Mouse (Mus musculus): ENCODE measurements around the gene Uck2. TPM values are rescaled to one million over a fixed set of nuclear protein-coding genes. Genes with fewer than 3 reads are reported as not detected.

Uck2 gene
- total RNA-seq, 2 experiments from 2014 or later, result 14.9 to 17.8 TPM

DNA sequence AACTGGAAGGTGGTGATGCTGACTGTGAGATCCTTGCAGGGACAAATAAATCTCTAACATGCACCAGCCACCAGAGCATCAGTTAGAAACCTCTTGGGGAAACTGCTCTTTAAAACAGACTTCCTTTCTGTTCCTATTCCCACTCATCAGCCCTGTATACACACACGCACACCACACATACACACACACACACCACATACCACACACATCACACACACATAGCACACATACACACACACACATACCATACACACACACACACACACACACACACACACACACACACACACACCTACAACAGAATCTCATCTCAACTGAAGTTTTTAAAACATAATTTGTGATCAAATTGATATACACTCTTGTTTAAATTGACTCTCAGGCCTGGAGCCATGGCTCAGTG lies 72.4 kb downstream of the Uck2 start:
- no peak for DNase-seq (ENCODE audit: low spot score)

DNA sequence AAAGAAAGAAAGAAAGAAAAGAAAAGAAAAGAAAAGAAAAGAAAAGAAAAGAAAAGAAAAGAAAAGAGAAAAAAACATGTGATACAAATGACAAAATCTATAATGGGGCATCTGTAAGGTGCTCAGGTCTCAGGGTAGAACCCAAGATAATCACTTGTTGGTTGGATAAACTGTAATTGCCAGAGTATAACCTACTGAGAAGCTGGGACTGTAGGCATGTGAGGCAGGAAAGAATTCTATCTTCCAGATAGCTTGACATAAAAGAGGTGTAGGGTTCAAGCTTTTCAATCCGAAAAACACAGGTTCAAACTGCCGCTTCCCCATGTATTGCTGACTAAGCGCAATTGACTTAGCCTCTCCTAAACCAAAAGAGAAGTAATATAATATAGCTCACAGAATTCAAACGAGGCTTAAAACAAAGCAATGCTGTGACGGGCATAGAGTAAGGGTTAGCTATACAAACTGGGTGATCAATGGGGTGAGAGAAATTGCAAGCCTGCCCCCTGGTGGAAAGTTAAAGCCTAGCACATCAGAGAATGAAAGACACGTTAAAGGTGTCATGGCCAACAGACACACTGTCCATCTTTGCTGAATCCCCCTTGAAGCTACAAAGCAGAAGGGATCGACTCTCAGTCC lies 73.0 kb downstream of the Uck2 start:
- DNase-seq (ENCODE audit: low spot score), result peak; percentile 53

DNA sequence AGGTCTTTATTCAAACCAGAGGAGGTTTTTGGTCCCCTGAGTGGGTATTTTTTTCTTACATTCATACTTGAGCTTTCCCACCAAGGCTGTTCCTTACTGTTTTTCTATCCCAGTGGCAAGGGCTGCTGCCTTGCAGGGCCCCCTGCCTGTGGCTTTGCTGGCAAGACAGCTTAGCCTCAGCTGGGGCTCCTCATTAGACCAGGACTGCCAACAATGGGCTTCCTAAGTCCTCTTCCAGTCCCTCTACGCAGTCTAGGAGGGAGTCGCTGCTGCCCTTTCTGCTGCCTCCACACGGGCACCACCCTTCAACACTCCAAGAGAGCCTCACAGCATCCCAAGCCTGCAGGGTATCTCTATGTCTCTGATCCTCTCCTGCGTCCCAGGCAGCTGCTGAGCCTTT lies 76.3 kb downstream of the Uck2 start:
- no peak for DNase-seq (ENCODE audit: low spot score)

DNA sequence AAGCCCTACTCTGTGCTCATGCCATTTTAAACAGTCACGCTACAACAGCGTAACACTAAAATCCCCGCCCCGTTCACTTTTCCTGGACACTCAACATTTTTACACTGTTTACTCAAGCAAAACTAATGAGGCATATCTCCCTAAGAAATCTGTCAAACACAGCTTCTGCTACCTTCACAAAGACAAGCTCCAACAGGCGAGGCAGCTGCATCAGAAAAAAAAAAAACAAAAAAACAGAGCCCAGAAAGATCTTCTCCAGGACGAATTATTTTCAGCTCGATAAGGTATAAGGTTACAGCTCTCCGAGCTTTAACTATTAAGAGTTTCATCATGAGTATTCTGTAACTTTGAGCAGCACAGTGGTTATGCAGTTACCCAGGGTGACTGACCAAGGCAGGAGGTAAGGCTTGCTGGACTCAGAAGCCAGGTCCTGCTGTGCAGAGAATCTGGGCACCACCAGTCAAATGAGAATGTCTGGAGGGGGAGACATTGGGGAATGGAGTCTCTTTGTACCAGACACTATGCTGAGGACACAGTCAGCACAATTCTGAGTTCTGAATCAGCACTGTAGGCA lies 79.9 kb downstream of the Uck2 start:
- DNase-seq (ENCODE audit: low spot score), result no peak

DNA sequence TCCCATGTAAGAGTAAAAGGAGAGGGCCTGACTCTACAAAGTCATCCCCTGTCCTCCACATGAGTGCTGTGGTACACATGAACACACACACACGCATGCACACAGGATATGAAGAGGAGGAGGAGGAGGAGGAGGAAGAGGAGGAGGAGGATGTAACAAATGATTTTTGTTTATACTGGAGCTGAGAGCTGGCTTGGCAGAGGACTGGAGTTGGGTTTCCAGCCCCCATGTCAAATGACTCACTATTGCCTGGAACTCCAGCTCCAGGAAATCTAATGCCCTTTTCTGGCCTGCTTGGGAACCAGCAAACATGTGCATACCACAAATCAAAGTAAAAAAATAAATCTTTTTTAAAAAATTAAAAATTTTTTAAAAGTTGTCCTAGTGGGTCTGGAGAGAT lies 80.7 kb downstream of the Uck2 start:
- no peak for DNase-seq (ENCODE audit: low spot score)

DNA sequence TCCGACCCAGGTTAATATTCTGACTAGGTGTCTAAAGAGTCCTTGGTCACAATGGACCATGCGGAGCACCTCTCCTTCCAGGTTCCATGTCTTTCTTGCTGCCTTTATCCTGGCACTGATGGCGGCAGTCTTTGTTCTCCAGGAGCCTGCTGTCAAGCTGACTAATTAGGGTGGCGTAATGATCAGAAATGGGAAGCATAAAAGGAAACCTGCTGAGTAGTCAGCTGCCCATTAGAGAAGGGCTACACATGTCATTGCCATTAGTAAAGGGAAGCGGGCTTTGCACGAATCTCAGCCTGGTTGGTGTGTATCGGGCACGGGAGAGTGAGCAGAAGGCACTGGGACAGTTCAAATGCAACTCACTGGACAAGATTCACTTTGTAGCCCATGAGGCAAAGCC lies 90.4 kb downstream of the Uck2 start:
- DNase-seq (ENCODE audit: low spot score), result no peak

DNA sequence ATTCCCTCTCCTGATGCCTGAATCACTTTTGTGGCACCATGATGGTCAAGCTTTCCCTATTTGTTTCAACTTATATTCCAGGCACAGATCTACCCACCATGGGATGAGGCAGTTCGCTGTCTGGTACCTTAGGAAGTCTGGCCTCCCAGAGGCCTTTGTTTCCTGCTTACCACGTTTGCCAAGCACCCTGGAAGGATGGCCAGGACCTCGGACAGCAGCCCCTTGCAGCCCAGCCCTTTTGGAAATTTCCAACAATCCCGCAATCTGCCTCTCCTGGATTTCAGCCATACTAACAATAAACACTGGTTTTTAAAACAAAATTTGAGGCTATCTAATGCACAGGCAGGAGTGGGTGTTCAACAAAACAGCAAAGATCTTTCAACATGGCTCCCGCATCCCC lies 97.3 kb downstream of the Uck2 start:
- no peak for DNase-seq (ENCODE audit: low spot score)

DNA sequence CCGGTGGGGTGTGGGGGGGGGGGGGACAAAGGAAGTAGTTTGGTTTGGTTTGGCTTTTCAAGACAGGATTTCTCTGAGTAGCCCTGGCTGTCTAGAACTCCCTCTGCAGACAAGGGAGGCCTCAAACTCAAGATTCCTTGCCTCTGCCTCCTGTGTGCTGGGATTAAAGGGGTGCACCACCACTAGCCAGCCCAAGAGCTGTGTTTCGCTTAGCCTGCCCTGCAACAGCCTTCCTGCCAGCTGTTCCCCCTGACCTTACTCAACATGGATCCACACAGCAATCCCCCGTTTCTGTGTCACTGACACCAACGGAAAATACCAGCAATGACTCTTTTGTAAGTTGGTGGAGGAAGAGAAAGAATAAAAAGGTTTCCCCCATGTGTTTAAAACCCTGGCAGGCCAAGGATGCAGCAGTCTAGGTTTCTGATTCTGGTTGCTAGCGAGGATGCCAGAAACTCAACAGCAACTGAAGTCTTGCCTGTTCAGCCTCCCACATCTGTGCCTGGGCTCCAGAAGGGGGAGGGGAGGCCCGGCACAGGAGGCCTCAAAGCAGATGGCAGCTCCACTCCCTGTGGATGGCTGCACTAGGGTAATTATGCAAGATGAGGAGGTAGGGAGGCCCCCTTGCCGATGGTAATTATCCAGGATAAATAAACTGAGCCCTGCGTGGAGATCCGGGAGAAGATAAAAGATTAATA lies 103.1 kb downstream of the Uck2 start:
- no peak for DNase-seq (ENCODE audit: low spot score)

Small RNA genes lying within 50 kb of the gene (microRNA-seq; reads per million reads assigned to microRNA genes)
- not detected for gene Mir6347

Other genes starting within 250 kb of the Uck2 start
- gene Tmco1, start 23.1 kb upstream of the Uck2 start, total RNA-seq (2021), result 10 to 100 TPM; 35.2 to 39.3 TPM
- 1 to 10 TPM; 2.4 to 2.5 TPM for gene Aldh9a1, start 64.7 kb upstream of the Uck2 start, total RNA-seq (2021)
- gene Mgst3, start 108.5 kb upstream of the Uck2 start, total RNA-seq (2021), result 100 to 1,000 TPM; 146 to 183 TPM
- gene Lrrc52, start 181.5 kb upstream of the Uck2 start, total RNA-seq (2021), result 10 to 100 TPM in 1 of 2 experiments, 1 to 10 TPM in 1; 5.1 to 19.9 TPM